Mouse (Mus musculus): ENCODE measurements around the gene Haao.

DNA sequence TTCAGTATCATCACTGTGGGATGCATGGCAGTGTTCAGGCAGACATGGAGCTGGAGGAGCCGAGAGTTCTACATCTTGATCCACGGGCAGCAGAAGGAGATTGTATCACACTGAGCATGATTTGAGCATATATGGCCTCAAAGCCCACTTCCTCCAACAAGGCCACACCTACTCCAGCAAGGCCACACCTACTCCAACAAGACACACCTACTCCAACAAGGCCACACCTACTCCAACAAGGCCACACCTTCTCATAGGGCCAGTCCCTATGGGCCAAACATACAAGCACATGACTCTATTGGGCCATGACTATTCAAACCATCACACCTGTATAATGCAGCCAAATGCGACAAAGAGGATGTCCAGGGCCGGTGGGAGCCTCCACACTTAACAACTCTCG, 23.6 kb upstream of the Haao start:
- no peak for TF ChIP-seq CTCF (IDR thresholded peaks at IDR 0.05; ENCODE audit: insufficient read depth, low read depth, low read length)
- no peak for TF ChIP-seq POLR2A (IDR thresholded peaks at IDR 0.05; ENCODE audit: insufficient read depth, low read depth, low read length)

All from olfactory bulb, adult 2 months (tissue).